Mouse (Mus musculus): ENCODE measurements around the gene Nlrp9a.
"Not testable (repeated sequence)": the region's sequence is repeated elsewhere in the genome, so short reads cannot be mapped to it uniquely, and the experiment has no call there.

Gene Nlrp9a

GRCm38 (mm10) chr7:26534723-26535122 is at the start of gene Nlrp9a:
TSS of gene Nlrp9a (plus strand) at chr7:26535023.
- not testable (repeated sequence) for DNase-seq (ENCODE audit: low read depth)

GRCm38 (mm10) chr7:26489514-26489913 is 45.3 kb upstream of the Nlrp9a start:
- peak; percentile 9 for DNase-seq (ENCODE audit: low read depth)

GRCm38 (mm10) chr7:26589077-26589476 is 54.3 kb downstream of the Nlrp9a start:
- DNase-seq (ENCODE audit: low read depth), result no peak

DNA sequence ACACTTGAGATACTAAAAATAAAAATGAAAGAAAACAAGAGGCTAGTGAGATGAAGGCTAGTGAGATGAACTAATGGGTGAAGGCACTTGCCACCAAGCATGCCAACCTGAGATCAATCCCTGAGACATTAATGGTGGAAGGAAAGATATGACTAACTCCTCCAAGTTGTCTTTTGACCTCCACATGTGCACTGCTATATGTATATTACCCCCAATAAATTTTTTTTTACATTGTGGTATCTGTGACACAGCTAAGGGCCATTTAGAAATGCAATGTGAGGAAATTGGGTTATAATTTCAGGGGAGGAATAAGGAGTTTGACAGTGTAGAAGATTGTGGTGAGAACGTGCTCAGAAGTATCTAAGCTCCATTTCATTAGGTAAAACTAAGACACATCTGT is 55.0 kb downstream of the Nlrp9a start:
- DNase-seq (ENCODE audit: low read depth), result no peak

- not testable (repeated sequence) for DNase-seq (ENCODE audit: low read depth)
These were observed 83.5 kb downstream of the Nlrp9a start, which contains the start of gene Vmn1r185 for GRCm38 (mm10) chr7:26618364-26618763. TSS of gene Vmn1r185 (minus strand) at chr7:26618464.

Data from NIH3T3 (cell line).